ENCODE assay signal across 19 mouse cellular contexts in genomic region chr13:3594311-3594710, GRCm38 (mm10).
"Had no signal": no experiment of that assay in that cellular context is flagged by ENCODE, and none has a peak within 500 bp of the region (broad histone marks: within the 10 kb centered on the region; RNA-seq: fewer than 3 reads in every experiment).

No protein-coding gene starts in this region.

- H3K4me3 ChIP-seq: intestine, embryonic 15.5 days; limb, embryonic 12.5 days; limb, embryonic 15.5 days; lung, embryonic 15.5 days; megakaryocyte, embryonic 14.5 days; midbrain, embryonic 10.5 days; midbrain, embryonic 13.5 days; myocyte had no signal

- H3K27ac ChIP-seq: intestine, embryonic 15.5 days; kidney, postnatal 0 days; limb, embryonic 12.5 days; limb, embryonic 15.5 days; liver, embryonic 14.5 days; lung, embryonic 15.5 days; midbrain, embryonic 10.5 days; midbrain, embryonic 13.5 days had no signal

- H3K4me1 ChIP-seq: intestine, embryonic 15.5 days; limb, embryonic 12.5 days; limb, embryonic 15.5 days; lung, embryonic 15.5 days; midbrain, embryonic 10.5 days; midbrain, embryonic 13.5 days had no signal

- H3K9me3 ChIP-seq: intestine, embryonic 15.5 days; limb, embryonic 12.5 days; limb, embryonic 15.5 days; lung, embryonic 15.5 days; megakaryocyte, embryonic 14.5 days; midbrain, embryonic 10.5 days; midbrain, embryonic 13.5 days had no signal

- H3K4me2 ChIP-seq: intestine, embryonic 15.5 days; limb, embryonic 12.5 days; limb, embryonic 15.5 days; liver, embryonic 11.5 days; lung, embryonic 15.5 days; midbrain, embryonic 13.5 days had no signal

- DNase-seq: left cerebral cortex, postnatal 4 days; liver, postnatal 0 days; lung, postnatal 10 days; lung, postnatal 36 days; thymus, adult 18-20 months; thymus, postnatal 14 days; thymus, postnatal 4 days had no signal

- H3K9ac ChIP-seq: intestine, embryonic 15.5 days; limb, embryonic 12.5 days; limb, embryonic 15.5 days; liver, embryonic 14.5 days; liver, postnatal 0 days; lung, embryonic 15.5 days; midbrain, embryonic 13.5 days had no signal

- ATAC-seq: intestine, embryonic 15.5 days; liver, postnatal 0 days; midbrain, embryonic 13.5 days; midbrain, embryonic 16.5 days had no signal

- H3K27me3 ChIP-seq: intestine, embryonic 15.5 days; limb, embryonic 12.5 days; limb, embryonic 15.5 days; lung, embryonic 15.5 days; megakaryocyte, embryonic 14.5 days; midbrain, embryonic 13.5 days had no signal
